Mouse (Mus musculus) bone marrow macrophage, adult 2 months (primary cell): Measurements from ENCODE around the gene Tmem254a. TPM values are rescaled to one million over a fixed set of nuclear protein-coding genes. Genes with fewer than 3 reads are reported as not detected.

Source experiments
- polyA plus RNA-seq: library from polyadenylated mRNA; stranded (reverse); fragments of >200 nt; gene quantifications from 2 replicates; pipeline ENCODE4 v1.2.4, GENCODE M21; 2012; ENCODE audit not compliant: missing spikeins, insufficient read depth, insufficient read length

Tmem254a gene
- polyA plus RNA-seq, 1 experiment, result 2.0 TPM

Other genes starting within 250 kb of the Tmem254a start
- gene Ppif, start 233.5 kb downstream of the Tmem254a start, polyA plus RNA-seq, result 6.0 and 9.4 TPM in 2 replicates
- 31.7 and 34.8 TPM in 2 replicates for gene Zcchc24, start 158.6 kb downstream of the Tmem254a start, polyA plus RNA-seq
- gene Anxa11, start 85.5 kb downstream of the Tmem254a start, polyA plus RNA-seq, result 61.4 and 62.5 TPM in 2 replicates
- not detected in 2 replicates for gene Plac9a, start 24.6 kb downstream of the Tmem254a start, polyA plus RNA-seq
- not detected in 2 replicates for gene Cphx1, start 10.6 kb upstream of the Tmem254a start, polyA plus RNA-seq
- gene Duxbl1, start 50.9 kb upstream of the Tmem254a start, polyA plus RNA-seq, result not detected in 2 replicates
- gene Gm9780, start 115.0 kb upstream of the Tmem254a start, polyA plus RNA-seq, result 1.1 TPM in 1 of 2 replicates, not detected in the other
- 11.0 and 15.6 TPM in 2 replicates for gene Tmem254c, start 139.7 kb upstream of the Tmem254a start, polyA plus RNA-seq
- gene Cphx2, start 153.8 kb upstream of the Tmem254a start, polyA plus RNA-seq, result not detected in 2 replicates
- gene Cphx3, start 154.6 kb upstream of the Tmem254a start, polyA plus RNA-seq, result not detected in 2 replicates
- not detected in 2 replicates for gene Duxbl2, start 190.7 kb upstream of the Tmem254a start, polyA plus RNA-seq